Mouse (Mus musculus) gastrocnemius, postnatal 36 days (tissue): Measurements from ENCODE around the gene Moxd2. TPM values are rescaled to one million over a fixed set of nuclear protein-coding genes. Genes with fewer than 3 reads are reported as not detected.

Experiments used
- DNase-seq, 2 experiments: peaks; one replicate each; pipeline ENCODE4 v3.0.0; 2022
- intact Hi-C: fragments of 180-260 bp; cut with DNase I; formaldehyde crosslinking; loops from one replicate; pipeline ENCODE4 v1.15.1; 2025
- long read RNA-seq, 2 experiments: library from polyadenylated mRNA; stranded (forward); transcript quantifications; one replicate each; pipeline ENCODE4 v2.0.0; 2021
- total RNA-seq, 2 experiments: library from RNA; stranded (reverse); gene quantifications; 2 replicates each; pipeline ENCODE4 v1.2.3; 2021

The Moxd2 gene
- total RNA-seq: not detected
- long read RNA-seq, experiment 1: 0 reads
- long read RNA-seq, experiment 2: 0 reads

DNA sequence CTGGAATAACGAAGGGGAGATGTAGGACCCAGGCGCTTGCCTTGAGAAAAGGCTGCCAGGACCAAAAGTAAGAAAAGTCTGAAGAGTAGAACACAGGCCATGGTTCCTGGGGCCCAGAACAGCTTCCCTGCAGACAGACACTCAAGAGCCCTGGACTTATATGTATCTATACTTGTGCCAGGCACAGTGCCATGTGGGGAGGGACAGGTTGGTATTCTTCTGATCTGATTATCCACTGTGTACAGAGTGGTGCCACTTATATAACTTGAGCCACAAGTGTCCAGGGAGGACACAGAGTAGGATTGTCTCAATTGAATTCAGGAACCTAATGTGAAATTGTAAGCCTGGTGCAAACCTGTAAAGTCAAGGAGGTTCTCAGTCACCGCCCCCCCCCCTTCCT is at the start of gene Moxd2:
Moxd2 (minus strand) TSS at position 101 of the 400 bp plus-strand sequence.
- intact Hi-C loops: no loop called here
- no peak for DNase-seq

- intact Hi-C loops: no loop called here
- DNase-seq: no peak
These were observed 32.7 kb upstream of the Moxd2 start for GRCm38 (mm10) chr6:40919954-40920353.

DNA sequence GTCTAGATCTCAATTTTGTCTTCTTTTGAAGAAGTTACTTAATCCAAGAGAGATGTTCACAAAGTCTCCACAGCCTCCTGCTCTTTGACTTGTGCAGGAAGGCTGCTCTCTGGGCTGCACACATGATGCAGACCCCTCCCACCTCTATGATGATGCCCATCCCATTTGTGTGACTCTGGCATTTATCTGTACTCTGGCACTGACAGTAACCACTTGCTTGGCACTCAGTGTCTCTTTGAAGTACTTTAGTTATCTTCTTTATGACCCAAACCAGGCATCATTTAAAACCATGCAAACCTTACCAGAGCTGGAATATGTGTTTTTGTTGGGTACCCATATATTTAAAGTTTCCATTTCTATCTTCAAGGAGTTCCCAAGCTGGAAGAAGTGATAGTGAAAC is 13.0 kb upstream of the Moxd2 start, which contains the start of gene Prss58:
Prss58 (minus strand) TSS at position 101 of the 400 bp plus-strand sequence.
- intact Hi-C loops: no loop called here

DNA sequence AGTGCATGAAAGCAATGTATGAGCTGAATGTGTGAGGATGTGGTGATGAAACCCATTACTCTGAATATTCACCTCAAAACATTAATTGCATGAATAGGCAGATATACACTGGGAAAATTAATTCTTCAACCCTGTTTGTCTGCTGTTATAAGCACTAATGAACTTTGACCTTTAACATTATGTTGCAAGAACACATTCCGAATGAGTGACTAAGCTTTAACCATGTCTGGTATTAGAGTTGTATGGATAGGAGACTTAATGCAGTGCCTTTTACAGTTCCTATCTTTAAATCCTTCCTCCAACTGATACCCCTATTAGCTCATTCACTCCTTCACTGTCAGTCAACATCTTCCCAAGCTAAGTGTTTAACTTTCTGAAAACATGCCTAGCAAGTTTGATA is 7.4 kb upstream of the Moxd2 start:
- no peak for DNase-seq
- intact Hi-C loops: no loop called here

More for the DNA sequence above, 13.0 kb upstream of the Moxd2 start, which contains the start of gene Prss58:
- DNase-seq: no peak

DNA sequence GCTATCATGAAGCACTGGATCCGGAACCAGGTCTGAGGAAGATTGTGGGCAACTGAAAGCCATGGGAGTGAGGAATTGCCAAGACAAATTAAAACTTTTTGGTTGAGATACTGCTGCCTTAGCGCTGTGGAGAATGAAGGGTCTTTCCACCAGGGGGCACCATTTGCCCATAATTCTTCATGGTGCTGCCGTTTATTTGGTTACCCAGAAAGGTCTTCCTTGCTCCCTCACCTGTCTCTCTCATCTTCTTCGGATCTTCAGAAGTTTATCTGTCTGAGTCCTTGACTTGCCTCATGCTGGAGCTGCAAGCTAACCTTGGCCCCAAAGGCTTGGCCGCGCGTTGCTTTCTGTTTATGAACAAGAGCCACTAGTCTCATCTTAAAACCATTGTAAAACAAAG is 6.3 kb upstream of the Moxd2 start:
- intact Hi-C loops: no loop called here
- no peak for DNase-seq

DNA sequence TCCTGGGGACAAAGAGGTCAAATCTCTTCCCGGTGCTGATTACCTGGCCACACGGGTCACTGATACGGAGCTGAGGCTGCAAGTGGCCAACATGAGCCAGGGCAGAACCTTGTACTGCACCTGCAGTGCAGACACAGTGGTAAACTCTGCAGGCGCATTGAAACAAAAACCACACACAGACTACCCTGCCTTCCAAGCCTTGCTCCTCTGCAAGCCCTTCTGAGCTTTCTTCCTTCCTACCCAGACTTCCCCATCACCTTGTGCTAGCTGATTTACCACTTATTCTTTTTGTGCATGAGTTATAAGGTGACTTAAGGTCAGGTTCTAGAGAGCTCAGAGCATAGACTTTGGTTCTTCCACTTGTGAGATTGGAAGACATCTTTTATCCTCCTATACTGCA is 4.5 kb upstream of the Moxd2 start:
- intact Hi-C loops: no loop called here
- no peak for DNase-seq

GRCm38 (mm10) chr6:40890973-40891372 is 3.7 kb upstream of the Moxd2 start:
- intact Hi-C loops: no loop called here
- no peak for DNase-seq

DNA sequence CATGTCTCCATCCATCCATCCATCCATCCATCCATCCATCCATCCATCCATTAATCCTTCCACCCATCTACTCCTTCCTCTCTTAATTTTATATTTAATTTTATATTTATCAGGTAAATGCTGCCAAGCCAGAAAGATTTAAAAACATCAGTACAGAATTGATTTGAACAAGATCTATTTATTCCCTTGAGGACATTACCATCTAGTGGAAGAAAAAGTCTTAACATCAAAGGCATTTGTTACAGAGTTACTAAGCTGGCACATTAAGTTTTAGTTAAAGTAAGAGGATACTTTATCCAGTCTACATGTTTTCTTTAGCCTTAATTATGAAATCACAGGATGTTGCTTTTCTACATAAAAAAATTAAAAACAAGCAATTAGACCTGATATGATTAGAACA is 42.0 kb downstream of the Moxd2 start:
- no peak for DNase-seq
- intact Hi-C loops: no loop called here

Other genes with a start within 250 kb of the Moxd2 start
- not detected for gene Prss58, start 12.9 kb upstream of the Moxd2 start, total RNA-seq
- gene 1700074P13Rik, start 53.1 kb upstream of the Moxd2 start, total RNA-seq: not detected
- gene Gm4744, start 64.4 kb upstream of the Moxd2 start, total RNA-seq: not detected
- not detected for gene 1810009J06Rik, start 77.3 kb upstream of the Moxd2 start, total RNA-seq
- gene Gm2663, start 112.0 kb upstream of the Moxd2 start, total RNA-seq: not detected
- gene 2210010C04Rik, start 148.0 kb upstream of the Moxd2 start, total RNA-seq: not detected